Mouse (Mus musculus): Measurements from ENCODE around the gene Htr5a.

Gene Htr5a

GRCm38 (mm10) chr5:27888080-27888479 is 46.1 kb downstream of the Htr5a start:
- DNase-seq: no peak

- DNase-seq: no peak
Measured at GRCm38 (mm10) chr5:27895961-27896360, 54.0 kb downstream of the Htr5a start.

- DNase-seq: no peak
Measured at GRCm38 (mm10) chr5:27899756-27900155, 57.8 kb downstream of the Htr5a start.

- DNase-seq: no peak
Measured at GRCm38 (mm10) chr5:27900186-27900585, 58.2 kb downstream of the Htr5a start.
